Mouse (Mus musculus): ENCODE data around the gene Gm47985. TPM values are rescaled to one million over a fixed set of nuclear protein-coding genes. Genes with fewer than 3 reads are reported as not detected.
"Not testable (repeated sequence)": the region's sequence is repeated elsewhere in the genome, so short reads cannot be mapped to it uniquely, and the experiment has no call there.

Gm47985 gene
- polyA plus RNA-seq, 1 experiment from 2014 or later = 0.40 TPM

DNA sequence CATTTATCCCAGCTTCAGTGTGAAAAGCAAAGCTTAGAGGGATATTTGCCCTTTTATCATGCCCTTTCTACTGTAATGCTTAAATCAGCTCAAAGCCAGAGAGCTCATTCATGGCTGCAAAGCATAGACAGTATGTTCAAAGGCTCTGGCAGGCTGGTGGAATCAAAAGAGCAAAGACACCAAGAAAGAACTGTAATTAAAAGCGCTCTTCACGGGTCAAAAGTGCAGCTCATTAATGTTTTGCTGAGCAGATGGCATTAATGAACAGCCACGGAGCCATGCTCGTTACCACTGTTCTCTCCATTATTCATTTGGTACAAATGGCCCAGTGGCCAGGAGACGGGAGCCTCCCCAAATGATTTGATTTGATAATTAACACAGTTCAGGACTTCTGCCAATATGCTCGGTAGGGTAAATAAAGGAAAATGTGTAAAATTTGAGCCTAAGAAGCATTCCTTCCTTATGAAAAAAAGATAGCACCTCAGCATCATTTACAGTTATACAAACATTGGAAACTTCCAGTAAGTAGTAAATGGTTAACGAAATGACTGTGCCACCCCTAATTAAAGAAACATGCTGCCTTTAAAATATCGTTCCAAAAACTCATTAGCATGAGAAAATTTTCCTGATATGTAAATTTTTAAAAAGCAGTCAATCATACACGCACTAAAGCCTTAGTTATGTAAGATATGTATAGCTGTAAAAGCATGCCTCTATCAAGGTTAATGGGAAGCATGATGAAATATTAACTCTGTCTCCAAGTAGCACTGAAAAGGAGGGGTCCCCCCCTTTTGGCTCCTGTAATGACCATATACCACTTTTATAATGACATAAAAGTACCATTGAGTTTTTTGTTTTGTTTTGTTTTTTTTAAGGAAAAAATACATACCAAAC is 24.1 kb upstream of the Gm47985 start:
- WGBS = 65% methylated on average over 9 of the region's 9 CpGs
- Histone ChIP-seq H3K27ac (replicated peaks) (no peak overlapping the region), H3K4me1 (peaks cover 7% of the 10 kb centered on the region), H3K36me3 (replicated peaks) (no peaks in the 10 kb centered on the region), H3K4me3 (no peak overlapping the region), H3K27me3 (replicated peaks; ENCODE audit: low read depth, poor library complexity, severe bottlenecking) (no peaks in the 10 kb centered on the region), H3K9me3 (no peaks in the 10 kb centered on the region)
- no peak for DNase-seq (ENCODE audit: low spot score)

DNA sequence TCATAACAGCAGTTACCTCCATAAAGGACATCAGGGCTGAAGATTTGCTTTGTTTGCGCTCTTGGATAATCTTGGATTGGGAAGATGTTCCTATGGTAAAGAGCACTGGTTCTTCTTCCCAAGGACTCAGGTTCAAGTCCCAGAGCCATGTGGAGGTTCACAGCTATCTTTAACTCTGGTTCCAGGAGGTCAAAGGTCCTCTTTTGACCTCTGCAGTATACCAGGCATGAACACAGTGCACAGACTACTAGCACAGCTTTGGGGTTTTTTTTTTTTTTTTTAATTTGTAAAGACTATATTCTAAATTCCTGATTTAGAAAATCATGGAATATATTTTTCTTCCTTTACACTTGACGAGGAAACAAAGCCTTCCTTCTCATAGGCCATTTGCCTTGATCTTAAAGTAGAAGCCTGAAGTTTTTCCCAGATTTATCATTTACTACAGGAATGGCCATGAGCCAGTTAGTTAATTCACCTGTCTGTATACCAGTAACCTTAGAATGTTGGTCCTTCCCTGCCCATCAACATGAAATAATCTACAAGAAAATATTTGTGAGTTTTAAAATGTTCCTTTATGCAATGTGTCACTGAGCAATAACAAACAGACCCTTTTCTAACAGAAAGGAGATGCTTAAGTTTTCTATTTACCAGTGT is 23.4 kb upstream of the Gm47985 start:
- Histone ChIP-seq H3K27me3 (replicated peaks; ENCODE audit: low read depth, poor library complexity, severe bottlenecking) (no peaks in the 10 kb centered on the region), H3K4me1 (peaks cover 7% of the 10 kb centered on the region), H3K9me3 (no peaks in the 10 kb centered on the region), H3K36me3 (replicated peaks) (no peaks in the 10 kb centered on the region), H3K27ac (replicated peaks) (no peak overlapping the region), H3K4me3 (no peak overlapping the region)
- DNase-seq (ENCODE audit: low spot score) = no peak
- 87% methylated on average over 2 of the region's 2 CpGs for WGBS

DNA sequence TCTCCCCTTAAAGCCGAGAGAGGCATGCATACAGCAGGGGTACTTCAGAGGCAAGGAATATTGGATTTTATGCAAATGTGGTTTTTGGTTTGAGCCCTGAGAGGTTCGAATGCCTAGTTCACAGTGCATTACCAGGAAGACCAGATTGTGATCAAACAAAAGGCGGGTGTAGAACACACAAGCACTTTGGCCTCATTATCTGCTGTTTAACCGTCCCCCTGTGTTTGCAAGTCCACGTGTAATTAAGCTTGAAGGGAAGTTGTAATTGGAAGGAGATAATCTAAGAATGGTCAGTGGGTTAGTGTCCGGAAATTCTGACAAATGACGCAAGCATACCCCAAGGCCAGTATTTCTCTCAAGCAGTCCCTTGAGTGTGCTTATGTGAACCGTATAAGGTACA is 16.3 kb upstream of the Gm47985 start:
- no peaks in the 10 kb centered on the region for H3K27me3 ChIP-seq (replicated peaks; ENCODE audit: low read depth, poor library complexity, severe bottlenecking)
- H3K27ac ChIP-seq (replicated peaks) = no peak overlapping the region
- 34% methylated on average over 8 of the region's 8 CpGs for WGBS
- DNase-seq (ENCODE audit: low spot score) = no peak
- H3K36me3 ChIP-seq (replicated peaks) = no peaks in the 10 kb centered on the region
- H3K4me1 ChIP-seq = peaks cover 26% of the 10 kb centered on the region
- no peaks in the 10 kb centered on the region for H3K9me3 ChIP-seq
- no peak overlapping the region for H3K4me3 ChIP-seq

DNA sequence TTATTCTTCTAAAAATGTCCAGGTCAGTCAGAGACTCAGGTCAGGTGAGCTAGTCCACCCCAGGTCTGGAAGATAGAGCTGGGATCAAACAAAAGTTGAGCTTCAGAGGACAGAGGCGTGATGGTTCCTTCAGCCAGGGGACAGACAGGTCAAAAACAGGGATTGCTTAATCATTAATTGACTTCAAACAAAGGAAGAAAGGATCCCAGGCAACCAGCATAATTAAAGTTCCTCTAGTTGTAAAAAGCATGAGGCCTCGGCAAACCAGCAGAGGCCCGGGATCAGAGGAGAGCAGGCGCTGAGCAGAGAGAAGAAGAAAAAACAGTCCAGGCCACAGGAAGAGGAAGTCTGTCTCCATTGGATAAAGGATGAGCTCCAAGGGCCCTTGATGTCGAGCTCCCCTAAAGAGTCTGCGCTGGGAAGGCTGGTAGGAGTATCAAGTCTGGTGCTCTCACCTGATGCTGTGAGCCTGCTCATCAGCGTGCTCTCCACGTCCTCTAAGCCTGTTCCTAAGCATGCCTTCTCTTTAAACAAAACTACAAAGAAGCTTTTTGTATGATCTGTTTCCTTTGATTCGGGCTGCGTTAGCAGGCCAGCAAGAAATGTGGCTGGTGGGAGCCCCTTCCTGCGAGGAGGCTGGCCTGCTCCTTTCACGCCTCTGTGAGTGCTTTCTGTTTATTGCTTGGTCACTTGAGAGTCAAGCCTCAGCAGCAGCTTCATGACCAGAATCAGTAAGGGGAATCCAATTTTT is 14.9 kb upstream of the Gm47985 start:
- Histone ChIP-seq H3K9me3 (no peaks in the 10 kb centered on the region), H3K27ac (replicated peaks) (peak overlapping the region; percentile 55), H3K27me3 (replicated peaks; ENCODE audit: low read depth, poor library complexity, severe bottlenecking) (no peaks in the 10 kb centered on the region), H3K4me1 (peaks cover 26% of the 10 kb centered on the region), H3K36me3 (replicated peaks) (no peaks in the 10 kb centered on the region), H3K4me3 (no peak overlapping the region)
- no peak for DNase-seq (ENCODE audit: low spot score)
- 34% methylated on average over 12 of the region's 12 CpGs for WGBS

DNA sequence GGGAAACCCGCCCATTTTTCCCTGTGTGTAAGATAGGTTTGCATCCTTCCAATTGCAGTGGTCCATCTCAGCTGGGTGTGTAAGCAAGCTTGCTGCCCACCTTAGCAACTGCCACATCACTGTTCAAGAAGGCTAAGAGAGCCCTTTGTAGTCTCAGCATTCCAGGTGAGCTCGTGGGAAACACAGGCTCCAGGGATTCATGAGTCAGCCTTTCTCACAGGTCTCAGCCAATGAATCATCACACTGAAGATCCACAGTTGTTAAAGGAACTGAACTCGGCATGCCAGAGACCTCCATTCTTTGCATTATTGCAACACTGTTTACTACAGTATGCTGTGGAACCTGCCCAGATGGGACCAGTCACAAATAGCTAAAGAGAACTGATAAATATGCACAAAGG is 13.7 kb upstream of the Gm47985 start:
- Histone ChIP-seq H3K9me3 (no peaks in the 10 kb centered on the region), H3K27ac (replicated peaks) (no peak overlapping the region), H3K36me3 (replicated peaks) (no peaks in the 10 kb centered on the region), H3K4me1 (peaks cover 26% of the 10 kb centered on the region), H3K4me3 (no peak overlapping the region), H3K27me3 (replicated peaks; ENCODE audit: low read depth, poor library complexity, severe bottlenecking) (no peaks in the 10 kb centered on the region)
- DNase-seq (ENCODE audit: low spot score) = no peak
- 80% methylated on average over 3 of the region's 3 CpGs for WGBS

DNA sequence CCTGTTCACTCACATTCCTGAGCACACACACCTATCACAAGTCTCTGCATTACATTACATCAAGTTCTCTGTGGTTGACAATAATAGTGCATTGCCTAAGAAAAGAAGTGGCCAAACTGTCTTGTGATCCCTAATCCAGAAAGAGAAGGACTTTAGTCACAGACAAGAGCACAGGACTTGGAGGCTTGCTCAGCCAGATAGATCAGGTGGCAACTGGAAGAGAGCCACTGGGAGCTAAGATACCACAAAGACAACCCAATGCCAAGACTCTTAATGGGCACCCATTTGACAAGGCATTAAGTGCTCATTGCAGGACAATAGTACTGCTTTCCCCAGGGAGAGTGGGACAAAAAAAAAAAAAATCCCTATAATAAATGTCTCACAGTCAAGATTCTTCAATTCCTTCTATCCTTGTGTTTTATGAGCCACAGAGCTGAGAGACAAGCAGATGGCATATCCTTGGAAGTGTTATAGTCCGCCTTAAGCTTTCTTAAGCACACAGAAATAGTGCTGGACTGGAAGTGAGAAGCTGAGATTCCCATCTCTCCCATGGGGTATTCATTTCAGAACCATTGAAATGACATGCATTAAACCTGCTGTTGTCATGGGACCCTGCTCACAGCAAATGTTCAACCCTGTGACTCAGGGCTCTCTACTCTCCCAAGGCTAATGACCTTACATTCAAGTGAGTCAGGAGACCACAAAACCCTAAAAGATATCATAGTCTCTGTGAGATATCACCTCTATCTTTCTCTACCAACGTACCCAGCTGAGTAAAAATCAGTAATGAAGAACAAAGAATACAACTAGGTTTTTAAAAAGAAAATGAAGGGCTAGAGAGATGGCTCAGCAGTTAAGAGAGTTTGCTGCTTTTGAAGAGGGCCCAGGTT is 10.5 kb upstream of the Gm47985 start:
- Histone ChIP-seq H3K27ac (replicated peaks) (no peak overlapping the region), H3K4me3 (no peak overlapping the region), H3K27me3 (replicated peaks; ENCODE audit: low read depth, poor library complexity, severe bottlenecking) (no peaks in the 10 kb centered on the region), H3K36me3 (replicated peaks) (no peaks in the 10 kb centered on the region), H3K9me3 (no peaks in the 10 kb centered on the region), H3K4me1 (peaks cover 14% of the 10 kb centered on the region)
- no peak for DNase-seq (ENCODE audit: low spot score)
- 77% methylated on average over 2 of the region's 2 CpGs for WGBS

DNA sequence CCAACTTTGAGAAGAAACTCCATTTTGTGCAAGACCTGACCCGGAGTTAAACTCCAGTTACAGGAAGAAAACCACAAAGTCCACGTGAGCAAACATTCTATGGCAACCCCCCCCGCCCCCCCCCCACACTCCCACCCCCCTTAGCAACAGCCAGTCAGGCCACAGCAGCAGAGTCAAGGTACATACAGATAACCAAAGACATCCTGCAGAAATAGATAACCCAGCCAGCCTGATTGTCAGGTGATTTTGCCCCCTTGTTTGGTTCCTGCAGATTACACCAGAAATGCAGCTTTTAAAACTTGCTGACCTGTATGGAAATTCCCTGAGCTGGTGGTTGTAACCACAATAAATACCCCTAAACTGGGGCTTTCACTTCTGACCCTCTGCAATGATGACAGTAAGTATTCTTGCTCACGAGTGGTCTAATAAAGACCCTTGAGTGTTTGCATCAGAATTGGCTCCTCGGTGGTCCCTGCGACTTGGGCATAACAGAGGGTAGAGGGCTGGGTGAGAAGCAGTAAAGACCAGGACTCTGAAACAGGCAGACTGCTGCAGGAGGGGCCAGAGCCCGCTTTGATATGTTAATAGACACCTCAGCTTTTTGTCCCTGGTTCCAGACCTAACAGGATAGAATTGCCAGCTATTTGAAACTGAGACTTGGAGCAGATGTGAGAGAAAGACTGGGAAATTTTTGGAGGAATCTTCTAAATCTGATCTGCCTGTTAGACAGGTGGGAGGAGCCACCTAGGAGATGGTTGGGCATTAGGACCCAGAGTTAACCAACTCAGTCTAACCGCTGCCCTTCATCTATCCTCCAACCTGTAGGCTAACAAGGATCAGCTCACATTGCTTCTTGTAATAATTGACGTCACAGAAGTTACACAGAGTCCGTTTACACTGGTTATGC is 5.1 kb upstream of the Gm47985 start:
- DNase-seq (ENCODE audit: low spot score) = peak; percentile 37
- Histone ChIP-seq H3K9me3 (no peaks in the 10 kb centered on the region), H3K4me3 (peak overlapping the region; percentile 49), H3K27ac (replicated peaks) (peak overlapping the region; percentile 65), H3K27me3 (replicated peaks; ENCODE audit: low read depth, poor library complexity, severe bottlenecking) (no peaks in the 10 kb centered on the region), H3K4me1 (peaks cover 14% of the 10 kb centered on the region), H3K36me3 (replicated peaks) (no peaks in the 10 kb centered on the region)
- 13% methylated on average over 10 of the region's 10 CpGs for WGBS

DNA sequence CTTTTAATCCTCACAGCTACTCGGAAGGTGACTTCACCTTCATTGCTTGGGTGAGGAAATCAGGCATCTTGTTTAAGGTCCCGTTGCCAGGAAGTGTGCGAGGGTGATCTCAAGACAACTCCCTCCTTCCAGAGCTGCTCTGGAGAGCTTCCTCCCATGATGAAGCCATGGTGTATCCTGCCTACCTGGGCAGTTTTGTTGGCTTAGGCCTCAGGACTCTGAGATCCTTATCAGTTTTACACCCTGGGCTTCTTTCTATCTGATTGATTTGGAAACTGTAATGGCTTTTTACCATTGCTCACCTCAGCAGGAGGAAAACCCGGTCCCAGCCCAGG is 4.4 kb upstream of the Gm47985 start:
- Histone ChIP-seq H3K4me3 (peak overlapping the region; percentile 49), H3K4me1 (peaks cover 14% of the 10 kb centered on the region), H3K27me3 (replicated peaks; ENCODE audit: low read depth, poor library complexity, severe bottlenecking) (no peaks in the 10 kb centered on the region), H3K27ac (replicated peaks) (peak overlapping the region; percentile 65), H3K9me3 (no peaks in the 10 kb centered on the region), H3K36me3 (replicated peaks) (no peaks in the 10 kb centered on the region)
- 14% methylated on average over 4 of the region's 4 CpGs for WGBS
- DNase-seq (ENCODE audit: low spot score) = no peak

DNA sequence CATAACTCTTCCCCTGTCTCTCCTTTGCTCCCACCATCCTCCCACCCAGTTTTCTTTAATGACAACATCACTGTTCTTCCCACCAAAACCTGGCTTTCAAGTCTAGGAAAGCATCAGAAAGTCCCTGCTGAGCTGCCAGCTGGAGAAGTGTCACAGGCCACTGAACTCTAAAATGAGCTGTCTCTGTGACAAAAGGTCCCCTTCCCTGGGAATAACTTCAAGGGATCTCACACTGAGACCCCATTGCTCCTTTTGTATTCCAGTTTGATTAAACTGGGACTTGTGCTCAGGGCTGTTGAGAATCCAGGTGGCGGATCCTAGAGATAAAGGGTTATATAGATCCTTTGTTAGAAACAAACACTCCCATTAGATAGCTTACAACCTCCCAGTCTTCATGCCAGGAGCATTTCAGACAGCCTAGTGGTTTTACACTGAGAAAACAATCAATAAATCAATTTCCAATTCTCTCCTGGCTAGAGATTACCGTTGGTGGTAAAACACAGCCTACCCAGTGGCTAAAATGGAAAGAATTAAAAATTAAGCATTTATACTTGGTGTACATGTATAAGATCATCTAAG is 3.7 kb upstream of the Gm47985 start:
- Histone ChIP-seq H3K27me3 (replicated peaks; ENCODE audit: low read depth, poor library complexity, severe bottlenecking) (no peaks in the 10 kb centered on the region), H3K27ac (replicated peaks) (no peak overlapping the region), H3K4me1 (peaks cover 14% of the 10 kb centered on the region), H3K36me3 (replicated peaks) (no peaks in the 10 kb centered on the region), H3K9me3 (no peaks in the 10 kb centered on the region), H3K4me3 (no peak overlapping the region)
- DNase-seq (ENCODE audit: low spot score) = no peak
- WGBS = 47% methylated on average over 2 of the region's 2 CpGs

DNA sequence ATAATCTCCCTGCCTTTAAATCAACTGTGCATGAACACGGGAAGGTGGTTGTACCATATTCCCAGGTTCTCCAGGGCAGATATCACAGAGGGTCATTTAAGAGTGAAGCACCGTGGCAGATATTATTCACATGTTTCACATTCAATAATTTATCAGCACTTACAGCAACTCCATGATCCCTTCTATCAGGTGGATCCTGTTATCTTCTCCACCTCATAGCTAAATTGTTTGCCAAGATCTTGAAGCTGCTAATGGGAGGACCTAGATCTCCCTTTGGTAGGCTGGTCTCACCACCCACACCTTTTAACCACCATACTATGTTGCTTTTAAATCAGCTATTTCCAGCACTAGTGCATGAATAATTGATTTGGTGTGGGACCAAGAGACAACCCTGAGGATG is 2.2 kb upstream of the Gm47985 start:
- no peaks in the 10 kb centered on the region for H3K36me3 ChIP-seq (replicated peaks)
- WGBS = 86% methylated on average over 2 of the region's 2 CpGs

DNA sequence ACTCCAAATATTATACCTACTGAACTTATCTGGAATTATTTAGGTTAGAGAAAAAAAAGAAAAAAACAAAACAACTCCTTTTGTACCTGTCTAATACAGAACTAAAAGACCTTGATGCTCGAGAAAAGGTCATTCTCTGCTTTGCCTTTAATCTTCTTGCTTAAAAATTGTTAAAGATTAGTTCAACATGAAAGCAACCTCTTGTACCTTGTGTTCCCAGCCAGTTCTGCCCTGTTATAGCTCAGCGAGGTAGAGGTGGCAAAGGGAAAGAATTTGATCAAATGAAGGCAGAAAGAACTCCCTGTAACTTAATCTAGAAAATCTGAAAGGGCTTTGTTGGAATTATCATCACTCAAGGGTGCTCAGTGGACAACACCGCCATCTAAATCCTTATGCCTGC is 3.8 kb downstream of the Gm47985 start:
- not testable (repeated sequence) for H3K4me3 ChIP-seq; H3K9me3 ChIP-seq; H3K27ac ChIP-seq (replicated peaks); DNase-seq (ENCODE audit: low spot score); H3K27me3 ChIP-seq (replicated peaks; ENCODE audit: low read depth, poor library complexity, severe bottlenecking); H3K36me3 ChIP-seq (replicated peaks); H3K4me1 ChIP-seq
- WGBS = 72% methylated on average over 3 of the region's 3 CpGs

More for the DNA sequence above, 2.2 kb upstream of the Gm47985 start:
- Histone ChIP-seq H3K27ac (replicated peaks) (no peak overlapping the region), H3K4me1 (peaks cover 14% of the 10 kb centered on the region), H3K4me3 (no peak overlapping the region), H3K9me3 (no peaks in the 10 kb centered on the region), H3K27me3 (replicated peaks; ENCODE audit: low read depth, poor library complexity, severe bottlenecking) (no peaks in the 10 kb centered on the region)
- DNase-seq (ENCODE audit: low spot score) = no peak

Data from embryonic facial prominence, embryonic 10.5 days (tissue).